Mouse (Mus musculus) small intestine, adult 2 months (tissue): ENCODE results near the gene Dcps. TPM values are rescaled to one million over a fixed set of nuclear protein-coding genes. Genes with fewer than 3 reads are reported as not detected.

ENCODE experiments used
- H3K27ac ChIP-seq: fragments of 200-500 bp; 2 replicates; pipeline ENCODE4 v1.5.1; 2012; ENCODE audit warnings: low read depth, low read length, control low read depth, inconsistent platforms; ENCODE audit not compliant: insufficient read depth
- H3K27me3 ChIP-seq: fragments of 200-500 bp; 2 replicates; pipeline ENCODE4 v1.6.1; 2012; ENCODE audit warnings: mild to moderate bottlenecking, moderate library complexity, low read length, inconsistent platforms; ENCODE audit not compliant: control insufficient read depth, insufficient read depth
- H3K36me3 ChIP-seq: fragments of 200-500 bp; 2 replicates; pipeline ENCODE4 v1.6.1; 2012; ENCODE audit warnings: mild to moderate bottlenecking, low read length, control low read depth, inconsistent platforms; ENCODE audit not compliant: control insufficient read depth, insufficient read depth
- H3K4me1 ChIP-seq: fragments of 200-500 bp; 2 replicates; pipeline ENCODE4 v1.6.1; 2012; ENCODE audit warnings: low read length, inconsistent platforms, mixed read lengths; ENCODE audit not compliant: control insufficient read depth, insufficient read depth, insufficient read length
- H3K4me3 ChIP-seq: fragments of 200-500 bp; 2 replicates; pipeline ENCODE4 v1.5.1; 2012; ENCODE audit warnings: low read depth, mild to moderate bottlenecking, control low read depth, inconsistent platforms, low read length, moderate library complexity
- CTCF ChIP-seq: fragments of 200-500 bp; IDR thresholded peaks from 2 replicates; pipeline ENCODE4 v1.5.1; 2012; ENCODE audit warnings: low read depth, mild to moderate bottlenecking, control low read depth, inconsistent platforms, low read length, moderate library complexity, mixed read lengths; ENCODE audit not compliant: insufficient replicate concordance, insufficient read length; ENCODE audit errors: extremely low read depth
- POLR2A ChIP-seq: fragments of 200-500 bp; IDR thresholded peaks from 2 replicates; pipeline ENCODE4 v1.6.1; 2012; ENCODE audit warnings: low read depth, mild to moderate bottlenecking, control low read depth, inconsistent platforms, low read length, moderate library complexity
- WGBS: fragments of 180-500 bp; shearing (Covaris S2); methylation state at CpG from one replicate; pipeline ENCODE4 v1.1.7; 2018; 5-methylcytosine and 5-hydroxymethylcytosine counted together
- polyA plus RNA-seq: library from polyadenylated mRNA; depleted of rRNA; stranded (reverse); fragments of >200 nt; gene quantifications from 2 replicates; pipeline ENCODE4 v1.2.3, GENCODE M21; 2012; rRNA removed

The Dcps gene
- polyA plus RNA-seq, 1 experiment: 18.4 TPM

GRCm38 (mm10) chr9:35095726-35096125 lies 80.1 kb downstream of the Dcps start:
- 100% methylated on average over 1 of the region's 1 CpGs for WGBS
- Histone ChIP-seq H3K36me3 (peaks cover 3% of the 10 kb centered on the region), H3K4me3 (no peak overlapping the region), H3K27ac (no peak overlapping the region), H3K4me1 (peaks cover 27% of the 10 kb centered on the region), H3K27me3 (no peaks in the 10 kb centered on the region)
- TF ChIP-seq POLR2A: no peak
- no peak for TF ChIP-seq CTCF

- Histone ChIP-seq H3K27me3 (no peaks in the 10 kb centered on the region), H3K4me3 (no peak overlapping the region), H3K27ac (peak overlapping the region; percentile 81), H3K4me1 (peaks cover 20% of the 10 kb centered on the region; the same call in 1 of the 2 replicates), H3K36me3 (no peaks in the 10 kb centered on the region)
- no peak for TF ChIP-seq CTCF
- no peak for TF ChIP-seq POLR2A
- 35% methylated on average over 3 of the region's 3 CpGs for WGBS
These were observed 82.5 kb downstream of the Dcps start for GRCm38 (mm10) chr9:35093350-35093749.

DNA sequence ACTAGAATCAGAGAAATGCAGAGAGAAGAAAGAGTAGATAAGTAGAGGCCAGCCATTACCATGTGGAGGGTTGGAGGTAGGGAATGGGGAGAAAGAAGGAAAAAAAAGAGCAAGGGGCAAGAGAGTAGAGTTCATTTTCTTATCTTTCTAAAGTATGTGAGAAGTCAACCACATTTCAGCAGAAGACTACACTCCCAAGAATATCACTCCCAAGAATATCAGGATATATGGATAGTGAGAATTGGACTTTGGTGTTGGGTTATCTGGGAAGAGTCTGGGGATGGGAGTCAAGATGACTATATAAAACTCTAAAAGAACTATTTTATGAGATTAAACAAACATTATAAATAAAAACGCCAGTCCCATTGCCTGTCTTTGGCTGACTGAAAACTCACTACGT lies 83.0 kb downstream of the Dcps start:
- WGBS: 46% methylated on average over 2 of the region's 2 CpGs
- Histone ChIP-seq H3K4me1 (peaks cover 18% of the 10 kb centered on the region; the same call in 1 of the 2 replicates), H3K27me3 (no peaks in the 10 kb centered on the region), H3K27ac (peak overlapping the region; percentile 60; the same call in 1 of the 2 replicates), H3K4me3 (no peak overlapping the region), H3K36me3 (no peaks in the 10 kb centered on the region)
- TF ChIP-seq POLR2A (no peak), CTCF (no peak)

Other genes with a start within 250 kb of the Dcps start
- gene St3gal4, start 56.8 kb downstream of the Dcps start, polyA plus RNA-seq: 97.6 and 354 TPM in 2 replicates
- gene Srpr, start 24.1 kb upstream of the Dcps start, polyA plus RNA-seq: 35.7 and 39.7 TPM in 2 replicates
- 10.4 and 13.0 TPM in 2 replicates for gene Tirap, start 24.2 kb upstream of the Dcps start, polyA plus RNA-seq
- 6.1 and 10.6 TPM in 2 replicates for gene Foxred1, start 35.0 kb upstream of the Dcps start, polyA plus RNA-seq
- gene Fam118b, start 91.7 kb upstream of the Dcps start, polyA plus RNA-seq: 10.8 and 17.2 TPM in 2 replicates
- gene Rpusd4, start 91.8 kb upstream of the Dcps start, polyA plus RNA-seq: 2.9 and 3.8 TPM in 2 replicates
- 1.4 TPM in 2 replicates for gene Cdon, start 245.1 kb upstream of the Dcps start, polyA plus RNA-seq